24 mouse cellular contexts compared by ENCODE assay signal in genomic region chr11:113843920-113844319, GRCm38 (mm10).
A peak's percentile ranks its signal among the peaks of the same experiment; 100 is the strongest.
DNase-seq lines count a peak whose midpoint lies in the region; ATAC-seq and TF ChIP-seq lines count a peak whose summit lies in the region.
"Had no signal": no experiment of that assay in that cellular context is flagged by ENCODE, and none has a peak within 500 bp of the region (broad histone marks: within the 10 kb centered on the region; RNA-seq: fewer than 3 reads in every experiment).

No protein-coding gene starts in this region.

- H3K27ac ChIP-seq in forebrain, embryonic 16.5 days (ENCODE audit: low read length): no peak overlapping the region
- no peak overlapping the region for H3K27ac ChIP-seq in forebrain, embryonic 11.5 days (ENCODE audit: low read depth, low read length)
- no peak overlapping the region for H3K27ac ChIP-seq in kidney, embryonic 14.5 days (ENCODE audit: low read depth, low read length)
- H3K27ac ChIP-seq: embryonic facial prominence, embryonic 15.5 days; forebrain, embryonic 10.5 days; heart, adult 2 months; heart, embryonic 15.5 days had no signal

- no peak for TF ChIP-seq POLR2A in brain, embryonic 14.5 days (IDR thresholded peaks at IDR 0.05; ENCODE audit: borderline replicate concordance, extremely low read depth, insufficient read depth, insufficient read length, poor library complexity, severe bottlenecking)

- no peaks in the 10 kb centered on the region; the same call in 1 of the 2 replicates for H3K27me3 ChIP-seq in forebrain, embryonic 16.5 days (replicated peaks; ENCODE audit: control insufficient read depth, insufficient read depth, low read length)
- H3K27me3 ChIP-seq in forebrain, embryonic 11.5 days (ENCODE audit: control insufficient read depth, insufficient read depth, low read length): peaks cover 6% of the 10 kb centered on the region
- no peaks in the 10 kb centered on the region for H3K27me3 ChIP-seq in kidney, embryonic 14.5 days (ENCODE audit: control insufficient read depth, insufficient read depth, low read length)
- H3K27me3 ChIP-seq: embryonic facial prominence, embryonic 15.5 days; heart, embryonic 15.5 days had no signal

- 9% methylated on average over 6 of the region's 6 CpGs for WGBS in forebrain, embryonic 16.5 days
- WGBS in forebrain, embryonic 11.5 days: 24% methylated on average over 6 of the region's 6 CpGs
- WGBS in kidney, embryonic 14.5 days: 77% methylated on average over 6 of the region's 6 CpGs

- 0 out of 2 replicates have a peak, but pooled peaks have one; percentile 36 for ATAC-seq in forebrain, embryonic 16.5 days
- ATAC-seq in forebrain, embryonic 11.5 days (replicated peaks; ENCODE audit: low FRiP score): no peak
- no peak for ATAC-seq in kidney, embryonic 14.5 days (ENCODE audit: low FRiP score, low TSS enrichment)
- ATAC-seq: inflammation-experienced regulatory T-cells, adult 6 months; intestine, postnatal 0 days had no signal

- H3K4me3 ChIP-seq in forebrain, embryonic 16.5 days (replicated peaks; ENCODE audit: low read length): no peak overlapping the region
- H3K4me3 ChIP-seq in forebrain, embryonic 11.5 days (ENCODE audit: low read depth, low read length): no peak overlapping the region
- no peak overlapping the region for H3K4me3 ChIP-seq in kidney, embryonic 14.5 days (ENCODE audit: low read length)
- H3K4me3 ChIP-seq: embryonic facial prominence, embryonic 15.5 days; erythroblast, embryonic 14.5 days; forebrain, embryonic 10.5 days; heart, adult 2 months; heart, embryonic 15.5 days had no signal

- no peak overlapping the region for H3K9ac ChIP-seq in forebrain, embryonic 16.5 days (replicated peaks; ENCODE audit: low read depth, low read length)
- H3K9ac ChIP-seq in forebrain, embryonic 11.5 days (ENCODE audit: low read length): no peak overlapping the region
- H3K9ac ChIP-seq in kidney, embryonic 14.5 days (ENCODE audit: low read depth, low read length): no peak overlapping the region
- H3K9ac ChIP-seq: embryonic facial prominence, embryonic 15.5 days; heart, embryonic 15.5 days had no signal

- no peak for DNase-seq in forebrain, embryonic 11.5 days (ENCODE audit: low spot score)
- peak; percentile 49 for DNase-seq in Muller cell, postnatal 12 days (ENCODE audit: inconsistent ontology term)
- peak; percentile 74 for DNase-seq in brain, embryonic 14.5 days (ENCODE audit: low read depth)
- DNase-seq in retina, embryonic 14.5 days (ENCODE audit: low spot score): peak; percentile 36
- no peak for DNase-seq in testis, postnatal 14 days (ENCODE audit: low spot score)
- DNase-seq: adrenal gland, adult 8-10 months; adrenal gland, postnatal 36 days; cerebellum, adult 11 months; cerebellum, adult 9-10 months; cerebellum, postnatal 25 days; embryo, embryonic 11 days; gastrocnemius, postnatal 14 days; heart, adult 2 months; heart, postnatal 14 days; kidney, adult 8-10 months had no signal

- H3K9me3 ChIP-seq in forebrain, embryonic 16.5 days (ENCODE audit: control insufficient read depth, low read length): no peaks in the 10 kb centered on the region
- H3K9me3 ChIP-seq in forebrain, embryonic 11.5 days (ENCODE audit: control insufficient read depth, low read length): no peaks in the 10 kb centered on the region
- H3K9me3 ChIP-seq in kidney, embryonic 14.5 days (ENCODE audit: control insufficient read depth, low read length): no peaks in the 10 kb centered on the region
- H3K9me3 ChIP-seq: embryonic facial prominence, embryonic 15.5 days; forebrain, embryonic 10.5 days; heart, embryonic 15.5 days had no signal

- 0 out of 2 replicates have a peak, but pooled peaks cover 3% of the 10 kb centered on the region for H3K4me1 ChIP-seq in forebrain, embryonic 16.5 days (replicated peaks; ENCODE audit: control insufficient read depth, insufficient read depth, low read length)
- no peaks in the 10 kb centered on the region; the same call in 1 of the 2 replicates for H3K4me1 ChIP-seq in forebrain, embryonic 11.5 days (replicated peaks; ENCODE audit: control insufficient read depth, insufficient read depth, low read length)
- no peaks in the 10 kb centered on the region for H3K4me1 ChIP-seq in kidney, embryonic 14.5 days (ENCODE audit: control insufficient read depth, insufficient read depth, low read length)
- H3K4me1 ChIP-seq: embryonic facial prominence, embryonic 15.5 days; heart, embryonic 15.5 days had no signal

- no peak overlapping the region for H3K4me2 ChIP-seq in forebrain, embryonic 16.5 days (ENCODE audit: low read length)
- H3K4me2 ChIP-seq in forebrain, embryonic 11.5 days (ENCODE audit: low read depth, low read length, severe bottlenecking): no peak overlapping the region
- H3K4me2 ChIP-seq in kidney, embryonic 14.5 days (replicated peaks; ENCODE audit: low read depth, low read length): no peak overlapping the region
- H3K4me2 ChIP-seq: embryonic facial prominence, embryonic 15.5 days; heart, embryonic 11.5 days; heart, embryonic 15.5 days had no signal

- no peak for TF ChIP-seq CTCF in brain, embryonic 14.5 days (IDR thresholded peaks at IDR 0.05; ENCODE audit: borderline replicate concordance, extremely low read depth, insufficient read depth, insufficient read length)

- no peaks in the 10 kb centered on the region for H3K36me3 ChIP-seq in forebrain, embryonic 16.5 days (ENCODE audit: control insufficient read depth, insufficient read depth)
- no peaks in the 10 kb centered on the region for H3K36me3 ChIP-seq in forebrain, embryonic 11.5 days (ENCODE audit: control insufficient read depth, insufficient read depth, low read length)
- H3K36me3 ChIP-seq in kidney, embryonic 14.5 days (ENCODE audit: control insufficient read depth, insufficient read depth, low read length): no peaks in the 10 kb centered on the region
- H3K36me3 ChIP-seq: forebrain, embryonic 10.5 days; heart, embryonic 15.5 days had no signal

Comparison
In these comparisons a context has a peak if more than half of its experiments do, and no peak if none do; other contexts are left out.
1. DNase-seq: peak in Muller cell, postnatal 12 days (single experiment), brain, embryonic 14.5 days (single experiment) and retina, embryonic 14.5 days (single experiment); none in forebrain, embryonic 11.5 days (single experiment) and testis, postnatal 14 days (single experiment).